Comparison of ENCODE assay signal across 20 mouse cellular contexts in genomic region chr2:125667721-125668120, GRCm38 (mm10). TPM values are rescaled to one million over a fixed set of nuclear protein-coding genes. Genes with fewer than 3 reads are reported as not detected.
DNase-seq lines count a peak whose midpoint lies in the region; ATAC-seq lines count a peak whose summit lies in the region.
"Had no signal": no experiment of that assay in that cellular context is flagged by ENCODE, and none has a peak within 500 bp of the region (broad histone marks: within the 10 kb centered on the region; RNA-seq: fewer than 3 reads in every experiment).

No protein-coding gene starts in this region.

- H3K4me2 ChIP-seq in liver, embryonic 11.5 days = no peak overlapping the region
- H3K4me2 ChIP-seq in liver, embryonic 16.5 days (ENCODE audit: low read depth, low read length) = peak overlapping the region; percentile 49
- H3K4me2 ChIP-seq: embryonic facial prominence, embryonic 15.5 days; midbrain, embryonic 11.5 days had no signal

- no peaks in the 10 kb centered on the region for H3K27me3 ChIP-seq in liver, embryonic 11.5 days (replicated peaks; ENCODE audit: control insufficient read depth, insufficient read depth, low read length)
- no peaks in the 10 kb centered on the region for H3K27me3 ChIP-seq in liver, embryonic 16.5 days (ENCODE audit: control insufficient read depth, insufficient read depth, low read depth, low read length)
- H3K27me3 ChIP-seq: embryonic facial prominence, embryonic 15.5 days had no signal

- no peaks in the 10 kb centered on the region for H3K36me3 ChIP-seq in liver, embryonic 11.5 days (ENCODE audit: control insufficient read depth, insufficient read depth, low read length)
- H3K36me3 ChIP-seq in liver, embryonic 16.5 days (ENCODE audit: control insufficient read depth, insufficient read depth) = no peaks in the 10 kb centered on the region
- H3K36me3 ChIP-seq: embryonic facial prominence, embryonic 15.5 days had no signal

- no peak overlapping the region for H3K9ac ChIP-seq in liver, embryonic 11.5 days (ENCODE audit: low read depth, low read length)
- no peak overlapping the region for H3K9ac ChIP-seq in liver, embryonic 16.5 days (ENCODE audit: low read depth, low read length)
- H3K9ac ChIP-seq: embryonic facial prominence, embryonic 15.5 days; forebrain, postnatal 0 days had no signal

- peaks cover 11% of the 10 kb centered on the region for H3K4me1 ChIP-seq in liver, embryonic 11.5 days (replicated peaks; ENCODE audit: control insufficient read depth, insufficient read depth, low read length)
- H3K4me1 ChIP-seq in liver, embryonic 16.5 days (ENCODE audit: control insufficient read depth, low read depth, low read length) = peaks cover 52% of the 10 kb centered on the region

- H3K27ac ChIP-seq in liver, embryonic 11.5 days (ENCODE audit: low read depth, low read length) = peak overlapping the region; percentile 0; the same call in 1 of the 2 replicates
- peak overlapping the region; percentile 86 for H3K27ac ChIP-seq in liver, embryonic 16.5 days (ENCODE audit: low read length)
- H3K27ac ChIP-seq: embryonic facial prominence, embryonic 15.5 days; left cerebral cortex, adult 2 months; stomach, postnatal 0 days had no signal

- 74% methylated on average over 7 of the region's 7 CpGs for WGBS in liver, embryonic 11.5 days
- 56% methylated on average over 7 of the region's 7 CpGs for WGBS in liver, embryonic 16.5 days (ENCODE audit: insufficient replicate concordance)

- H3K4me3 ChIP-seq in liver, embryonic 11.5 days (ENCODE audit: low read depth, low read length) = no peak overlapping the region
- H3K4me3 ChIP-seq in liver, embryonic 16.5 days (ENCODE audit: low read depth, low read length) = no peak overlapping the region
- H3K4me3 ChIP-seq: embryonic facial prominence, embryonic 15.5 days; left cerebral cortex, adult 2 months had no signal

- DNase-seq in liver, embryonic 11.5 days (ENCODE audit: low spot score) = no peak
- DNase-seq in liver = no peak
- DNase-seq in right cerebral cortex, postnatal 10 days (ENCODE audit: low spot score in 2 of 2) = no peak
- DNase-seq in thymus, postnatal 25 days = no peak
- no peak for DNase-seq in natural killer cell, adult 2 months (ENCODE audit: low spot score in 2 of 2)
- no peak for DNase-seq in spleen, adult 12 weeks (ENCODE audit: low spot score)
- DNase-seq: adrenal gland, postnatal 10 days; cerebellum, adult 9-10 months; forebrain, postnatal 0 days; gastrocnemius, postnatal 25 days; heart, postnatal 4 days; kidney, postnatal 4 days; lung, postnatal 4 days had no signal

- ATAC-seq in liver, embryonic 11.5 days (replicated peaks; ENCODE audit: low FRiP score) = no peak
- peak; percentile 48; the same call in 1 of the 2 replicates for ATAC-seq in erythroid progenitor cell, adult 5-6 weeks (replicated peaks; ENCODE audit: low FRiP score, poor library complexity, severe bottlenecking)
- ATAC-seq in liver, embryonic 16.5 days (ENCODE audit: low read depth) = no peak
- ATAC-seq: forebrain, postnatal 0 days; hindbrain, embryonic 16.5 days had no signal

- H3K9me3 ChIP-seq in liver, embryonic 11.5 days (ENCODE audit: control insufficient read depth, low read length) = no peaks in the 10 kb centered on the region
- no peaks in the 10 kb centered on the region for H3K9me3 ChIP-seq in liver, embryonic 16.5 days (replicated peaks; ENCODE audit: control insufficient read depth, low read length)
- H3K9me3 ChIP-seq: embryonic facial prominence, embryonic 15.5 days had no signal

RNA-seq across cellular contexts. Expression of gene Eid1, which starts 5.2 kb away (rescaled TPM):
- polyA plus RNA-seq in liver, embryonic 11.5 days (2014; fragmentation: Nextera tagmentation; extraction: Ambion mirVana) = 81.1 and 84.1 TPM in 2 replicates
- total RNA-seq in erythroid progenitor cell, adult 5-6 weeks (2015; ENCODE audit: low replicate concordance) = 52.0 and 77.1 TPM in 2 replicates
- 96.0 and 96.6 TPM in 2 replicates for total RNA-seq in erythroid progenitor cell, adult 5-6 weeks (2017; ENCODE audit: low replicate concordance)
- 34.2 and 34.7 TPM in 2 replicates for polyA plus RNA-seq in liver, embryonic 16.5 days (2015; fragmentation: Nextera tagmentation; extraction: Ambion mirVana)

RNA-seq across cellular contexts. Expression of gene Cep152, which starts 42.8 kb away (rescaled TPM):
- 8.1 and 9.1 TPM in 2 replicates for polyA plus RNA-seq in liver, embryonic 11.5 days (2014; fragmentation: Nextera tagmentation; extraction: Ambion mirVana)
- total RNA-seq in erythroid progenitor cell, adult 5-6 weeks (2015; ENCODE audit: low replicate concordance) = 14.3 and 20.2 TPM in 2 replicates
- 36.8 and 49.8 TPM in 2 replicates for total RNA-seq in erythroid progenitor cell, adult 5-6 weeks (2017; ENCODE audit: low replicate concordance)
- 4.2 and 4.4 TPM in 2 replicates for polyA plus RNA-seq in liver, embryonic 16.5 days (2015; fragmentation: Nextera tagmentation; extraction: Ambion mirVana)

RNA-seq across cellular contexts. Expression of gene Shc4, which starts 56.2 kb away (rescaled TPM):
- 0.71 and 0.77 TPM in 2 replicates for polyA plus RNA-seq in liver, embryonic 11.5 days (2014; fragmentation: Nextera tagmentation; extraction: Ambion mirVana)
- total RNA-seq in erythroid progenitor cell, adult 5-6 weeks (2015; ENCODE audit: low replicate concordance) = not detected in 2 replicates
- total RNA-seq in erythroid progenitor cell, adult 5-6 weeks (2017; ENCODE audit: low replicate concordance) = 0.15 and 3.3 TPM in 2 replicates
- polyA plus RNA-seq in liver, embryonic 16.5 days (2015; fragmentation: Nextera tagmentation; extraction: Ambion mirVana) = 0.64 and 0.77 TPM in 2 replicates
